ENCODE assay signal across 13 mouse cellular contexts in genomic region chr8:122022274-122022673, GRCm38 (mm10).
DNase-seq lines count a peak whose midpoint lies in the region; ATAC-seq and TF ChIP-seq lines count a peak whose summit lies in the region.
"Had no signal": no experiment of that assay in that cellular context is flagged by ENCODE, and none has a peak within 500 bp of the region (broad histone marks: within the 10 kb centered on the region; RNA-seq: fewer than 3 reads in every experiment).

No protein-coding gene starts in this region.

- H3K36me3 ChIP-seq in embryonic facial prominence, embryonic 15.5 days = peaks cover 33% of the 10 kb centered on the region
- H3K36me3 ChIP-seq in embryonic facial prominence, embryonic 10.5 days (replicated peaks) = peaks cover 100% of the 10 kb centered on the region
- H3K36me3 ChIP-seq in lung, postnatal 0 days (ENCODE audit: insufficient read depth, low read length) = 0 out of 2 replicates have a peak, but pooled peaks cover 13% of the 10 kb centered on the region

- no peak overlapping the region for H3K9ac ChIP-seq in embryonic facial prominence, embryonic 15.5 days
- no peak overlapping the region for H3K9ac ChIP-seq in lung, postnatal 0 days (replicated peaks; ENCODE audit: low read depth)
- H3K9ac ChIP-seq: heart, embryonic 15.5 days; neural tube, embryonic 13.5 days had no signal

- WGBS in embryonic facial prominence, embryonic 15.5 days = 73% methylated on average over 6 of the region's 6 CpGs
- WGBS in embryonic facial prominence, embryonic 10.5 days = 91% methylated on average over 6 of the region's 6 CpGs
- WGBS in lung, postnatal 0 days = 61% methylated on average over 6 of the region's 6 CpGs

- no peaks in the 10 kb centered on the region for H3K27me3 ChIP-seq in embryonic facial prominence, embryonic 15.5 days
- H3K27me3 ChIP-seq in embryonic facial prominence, embryonic 10.5 days (replicated peaks; ENCODE audit: low read depth, poor library complexity, severe bottlenecking) = no peaks in the 10 kb centered on the region
- H3K27me3 ChIP-seq in lung, postnatal 0 days (replicated peaks; ENCODE audit: insufficient read depth, low read length) = no peaks in the 10 kb centered on the region
- H3K27me3 ChIP-seq: heart, embryonic 15.5 days; neural tube, embryonic 13.5 days had no signal

- H3K4me2 ChIP-seq in embryonic facial prominence, embryonic 15.5 days (replicated peaks) = no peak overlapping the region
- no peak overlapping the region for H3K4me2 ChIP-seq in lung, postnatal 0 days (replicated peaks; ENCODE audit: low read depth, low read length)
- H3K4me2 ChIP-seq: heart, embryonic 15.5 days; neural tube, embryonic 13.5 days had no signal

- no peak for DNase-seq in embryonic facial prominence, embryonic 10.5 days (ENCODE audit: low spot score)
- peak; percentile 35 for DNase-seq in kidney, postnatal 14 days
- DNase-seq in kidney, adult 9 months = no peak
- DNase-seq in lung, postnatal 0 days (ENCODE audit: low spot score) = peak; percentile 67
- DNase-seq in lung, postnatal 25 days (ENCODE audit: low spot score) = no peak
- no peak for DNase-seq in ovary, postnatal 14 days (ENCODE audit: low spot score)
- DNase-seq in adrenal gland, adult 18-20 months (ENCODE audit: low spot score in 2 of 2) = no peak
- DNase-seq: cerebellum, adult 9-11 months; gastrocnemius, postnatal 36 days; thymus, adult 2 months had no signal

- H3K9me3 ChIP-seq in embryonic facial prominence, embryonic 15.5 days (replicated peaks) = no peaks in the 10 kb centered on the region
- H3K9me3 ChIP-seq in embryonic facial prominence, embryonic 10.5 days = no peaks in the 10 kb centered on the region
- no peaks in the 10 kb centered on the region for H3K9me3 ChIP-seq in lung, postnatal 0 days (ENCODE audit: low read length)
- H3K9me3 ChIP-seq: heart, embryonic 15.5 days; neural tube, embryonic 13.5 days had no signal

- no peak for TF ChIP-seq EP300 in lung, postnatal 0 days (IDR thresholded peaks at IDR 0.05)

- peaks cover 48% of the 10 kb centered on the region for H3K4me1 ChIP-seq in embryonic facial prominence, embryonic 15.5 days
- H3K4me1 ChIP-seq in embryonic facial prominence, embryonic 10.5 days = peaks cover 10% of the 10 kb centered on the region
- peaks cover 7% of the 10 kb centered on the region; the same call in 1 of the 2 replicates for H3K4me1 ChIP-seq in lung, postnatal 0 days (ENCODE audit: insufficient read depth, low read depth, low read length)

- no peak for ATAC-seq in embryonic facial prominence, embryonic 15.5 days (ENCODE audit: insufficient number of reproducible peaks, low FRiP score, low TSS enrichment, low read depth)
- peak; percentile 27; the same call in 1 of the 2 replicates for ATAC-seq in lung, postnatal 0 days

- no peak overlapping the region for H3K4me3 ChIP-seq in embryonic facial prominence, embryonic 15.5 days (replicated peaks)
- H3K4me3 ChIP-seq in embryonic facial prominence, embryonic 10.5 days = no peak overlapping the region
- H3K4me3 ChIP-seq in lung, postnatal 0 days (ENCODE audit: low read depth, low read length) = no peak overlapping the region
- H3K4me3 ChIP-seq: heart, embryonic 15.5 days; neural tube, embryonic 13.5 days had no signal

- no peak for TF ChIP-seq CTCF in lung, postnatal 0 days (IDR thresholded peaks at IDR 0.05)

- 0 out of 2 replicates have a peak overlapping the region, but pooled peaks have one; percentile 13 for H3K27ac ChIP-seq in embryonic facial prominence, embryonic 15.5 days (replicated peaks)
- no peak overlapping the region for H3K27ac ChIP-seq in embryonic facial prominence, embryonic 10.5 days (replicated peaks)
- no peak overlapping the region for H3K27ac ChIP-seq in lung, postnatal 0 days (ENCODE audit: low read length)
- H3K27ac ChIP-seq: heart, embryonic 15.5 days; neural tube, embryonic 13.5 days had no signal

Comparison
In these comparisons a context has a peak if more than half of its experiments do, and no peak if none do; other contexts are left out.
1. DNase-seq: peak in kidney, postnatal 14 days (single experiment) and lung, postnatal 0 days (single experiment); none in embryonic facial prominence, embryonic 10.5 days (single experiment), kidney, adult 9 months (single experiment), lung, postnatal 25 days (single experiment), ovary, postnatal 14 days (single experiment) and adrenal gland, adult 18-20 months (0 of 2).